18 mouse cellular contexts compared by ENCODE assay signal in genomic region chr2:66009677-66010076, GRCm38 (mm10).
A peak's percentile ranks its signal among the peaks of the same experiment; 100 is the strongest.
DNase-seq lines count a peak whose midpoint lies in the region; ATAC-seq and TF ChIP-seq lines count a peak whose summit lies in the region.
"Had no signal": no experiment of that assay in that cellular context is flagged by ENCODE, and none has a peak within 500 bp of the region (broad histone marks: within the 10 kb centered on the region; RNA-seq: fewer than 3 reads in every experiment).

No protein-coding gene starts in this region.

- H3K27ac ChIP-seq in forebrain, embryonic 13.5 days, result no peak overlapping the region
- no peak overlapping the region for H3K27ac ChIP-seq in forebrain, embryonic 16.5 days (ENCODE audit: low read length)
- no peak overlapping the region for H3K27ac ChIP-seq in hindbrain, postnatal 0 days
- no peak overlapping the region for H3K27ac ChIP-seq in hindbrain, embryonic 12.5 days
- H3K27ac ChIP-seq: embryonic facial prominence, embryonic 13.5 days; embryonic facial prominence, embryonic 15.5 days had no signal

- no peak for TF ChIP-seq CTCF in hindbrain, postnatal 0 days (IDR thresholded peaks at IDR 0.05; ENCODE audit: low read depth)

- no peaks in the 10 kb centered on the region for H3K27me3 ChIP-seq in forebrain, embryonic 13.5 days
- H3K27me3 ChIP-seq in forebrain, embryonic 16.5 days (replicated peaks; ENCODE audit: control insufficient read depth, insufficient read depth, low read length), result no peaks in the 10 kb centered on the region
- H3K27me3 ChIP-seq in hindbrain, postnatal 0 days (ENCODE audit: insufficient read depth, low read length), result no peaks in the 10 kb centered on the region
- no peaks in the 10 kb centered on the region for H3K27me3 ChIP-seq in hindbrain, embryonic 12.5 days
- H3K27me3 ChIP-seq: embryonic facial prominence, embryonic 13.5 days; embryonic facial prominence, embryonic 15.5 days; forebrain, embryonic 15.5 days had no signal

- H3K9me3 ChIP-seq in forebrain, embryonic 13.5 days (replicated peaks), result no peaks in the 10 kb centered on the region
- H3K9me3 ChIP-seq in forebrain, embryonic 16.5 days (ENCODE audit: control insufficient read depth, low read length), result no peaks in the 10 kb centered on the region
- no peaks in the 10 kb centered on the region for H3K9me3 ChIP-seq in hindbrain, postnatal 0 days (ENCODE audit: low read length)
- H3K9me3 ChIP-seq in hindbrain, embryonic 12.5 days (replicated peaks), result no peaks in the 10 kb centered on the region
- H3K9me3 ChIP-seq: embryonic facial prominence, embryonic 13.5 days; embryonic facial prominence, embryonic 15.5 days; forebrain, embryonic 15.5 days had no signal

- no peak overlapping the region for H3K4me2 ChIP-seq in forebrain, embryonic 13.5 days
- H3K4me2 ChIP-seq in forebrain, embryonic 16.5 days (ENCODE audit: low read length), result no peak overlapping the region
- no peak overlapping the region for H3K4me2 ChIP-seq in hindbrain, postnatal 0 days (ENCODE audit: low read depth, low read length)
- no peak overlapping the region for H3K4me2 ChIP-seq in hindbrain, embryonic 12.5 days (replicated peaks)
- H3K4me2 ChIP-seq: embryonic facial prominence, embryonic 13.5 days; embryonic facial prominence, embryonic 15.5 days; forebrain, embryonic 15.5 days had no signal

- WGBS in forebrain, embryonic 13.5 days, result 81% methylated on average over 2 of the region's 2 CpGs
- 82% methylated on average over 2 of the region's 2 CpGs for WGBS in forebrain, embryonic 16.5 days
- 83% methylated on average over 2 of the region's 2 CpGs for WGBS in hindbrain, postnatal 0 days
- WGBS in hindbrain, embryonic 12.5 days, result 84% methylated on average over 2 of the region's 2 CpGs

- no peak for DNase-seq in hindbrain, postnatal 0 days (ENCODE audit: low spot score)
- DNase-seq: adrenal gland, adult 2 months; adrenal gland, postnatal 10 days; adrenal gland, postnatal 25 days; cerebellum, adult 11 months; cerebellum, adult 18-20 months; cerebellum, adult 8-10 months; cerebellum, adult 9-11 months; cerebellum, postnatal 14 days; cerebellum, postnatal 36 days; embryo, embryonic 11 days had no signal

- peaks cover under 1% of the 10 kb centered on the region; the same call in 1 of the 2 replicates for H3K36me3 ChIP-seq in forebrain, embryonic 13.5 days (ENCODE audit: poor library complexity, severe bottlenecking)
- no peaks in the 10 kb centered on the region for H3K36me3 ChIP-seq in forebrain, embryonic 16.5 days (ENCODE audit: control insufficient read depth, insufficient read depth)
- H3K36me3 ChIP-seq in hindbrain, postnatal 0 days (ENCODE audit: insufficient read depth, low read length), result no peaks in the 10 kb centered on the region
- 0 out of 2 replicates have a peak, but pooled peaks cover 1% of the 10 kb centered on the region for H3K36me3 ChIP-seq in hindbrain, embryonic 12.5 days
- H3K36me3 ChIP-seq: embryonic facial prominence, embryonic 13.5 days; embryonic facial prominence, embryonic 15.5 days had no signal

- H3K4me1 ChIP-seq in forebrain, embryonic 13.5 days, result peaks cover 7% of the 10 kb centered on the region
- no peaks in the 10 kb centered on the region for H3K4me1 ChIP-seq in forebrain, embryonic 16.5 days (replicated peaks; ENCODE audit: control insufficient read depth, insufficient read depth, low read length)
- no peaks in the 10 kb centered on the region for H3K4me1 ChIP-seq in hindbrain, postnatal 0 days (ENCODE audit: insufficient read depth, low read length)
- 0 out of 2 replicates have a peak, but pooled peaks cover 2% of the 10 kb centered on the region for H3K4me1 ChIP-seq in hindbrain, embryonic 12.5 days
- H3K4me1 ChIP-seq: embryonic facial prominence, embryonic 13.5 days; embryonic facial prominence, embryonic 15.5 days had no signal

- ATAC-seq in forebrain, embryonic 13.5 days, result 0 out of 2 replicates have a peak, but pooled peaks have one; percentile 30
- ATAC-seq in forebrain, embryonic 16.5 days, result no peak
- ATAC-seq in hindbrain, postnatal 0 days, result 0 out of 2 replicates have a peak, but pooled peaks have one; percentile 43
- ATAC-seq in hindbrain, embryonic 12.5 days (ENCODE audit: low FRiP score), result no peak

- H3K4me3 ChIP-seq in forebrain, embryonic 13.5 days, result no peak overlapping the region
- no peak overlapping the region for H3K4me3 ChIP-seq in forebrain, embryonic 16.5 days (replicated peaks; ENCODE audit: low read length)
- H3K4me3 ChIP-seq in hindbrain, postnatal 0 days (ENCODE audit: low read length), result no peak overlapping the region
- no peak overlapping the region for H3K4me3 ChIP-seq in hindbrain, embryonic 12.5 days
- H3K4me3 ChIP-seq: embryonic facial prominence, embryonic 13.5 days; embryonic facial prominence, embryonic 15.5 days; erythroblast, embryonic 14.5 days; forebrain, embryonic 15.5 days had no signal

- no peak overlapping the region for H3K9ac ChIP-seq in forebrain, embryonic 13.5 days
- H3K9ac ChIP-seq in forebrain, embryonic 16.5 days (replicated peaks; ENCODE audit: low read depth, low read length), result no peak overlapping the region
- no peak overlapping the region for H3K9ac ChIP-seq in hindbrain, postnatal 0 days (replicated peaks; ENCODE audit: low read length)
- H3K9ac ChIP-seq in hindbrain, embryonic 12.5 days, result no peak overlapping the region
- H3K9ac ChIP-seq: embryonic facial prominence, embryonic 13.5 days; embryonic facial prominence, embryonic 15.5 days; forebrain, embryonic 15.5 days had no signal

Comparison
In these comparisons a context has a peak if more than half of its experiments do, and no peak if none do; other contexts are left out.
1. ATAC-seq: peak in forebrain, embryonic 13.5 days (single experiment) and hindbrain, postnatal 0 days (single experiment); none in forebrain, embryonic 16.5 days (single experiment) and hindbrain, embryonic 12.5 days (single experiment).